Mouse (Mus musculus) right cerebral cortex, adult 2 months (tissue): ENCODE measurements at regions not wholly inside any gene's neighbourhood (a gene's known extent, or its start where the extent isn't known, plus 50 kb on each side); places are given as distances from the start of the nearest gene placed in this dataset.

Source experiments
- DNase-seq, 2 experiments: peaks; one replicate each; pipeline ENCODE4 v3.0.0; 2021 to 2022; ENCODE audit warnings: low spot score in 2 of 2

DNA sequence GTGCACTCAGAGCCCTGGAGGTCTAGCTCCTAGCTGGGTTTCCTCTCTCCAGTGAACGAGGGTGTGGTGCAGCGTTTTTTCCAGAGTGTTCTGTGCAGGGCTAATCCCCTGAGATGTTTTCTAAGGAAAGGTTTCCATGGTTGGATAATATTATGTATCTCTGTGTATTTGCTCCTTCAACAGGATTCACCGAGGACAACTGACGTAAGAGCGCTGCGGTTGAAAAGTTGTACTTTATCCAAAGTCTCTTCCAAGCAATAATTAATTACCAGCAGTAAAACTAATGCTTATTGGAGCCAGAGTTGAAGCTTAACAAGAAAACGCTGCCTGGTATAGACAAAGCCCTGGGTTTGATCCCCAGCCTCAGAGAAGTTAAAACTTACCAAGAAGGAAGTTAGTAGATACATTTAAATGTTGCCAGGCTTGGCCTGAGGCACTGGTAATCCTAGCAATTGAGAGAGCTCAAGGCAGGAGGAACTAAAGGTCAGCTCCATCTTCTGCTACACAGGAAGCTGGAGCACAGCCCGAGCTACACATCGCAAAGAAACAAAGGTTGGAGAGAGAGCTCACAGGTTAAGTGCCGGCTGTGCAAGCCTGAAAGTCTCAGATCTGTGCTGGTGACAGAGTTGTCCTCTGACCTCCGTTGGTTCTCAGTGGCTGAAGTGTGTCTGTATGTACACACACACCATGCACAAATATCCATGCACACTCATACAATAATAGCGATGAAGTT, 51.2 kb upstream of the Rap1b start:
- no peak for DNase-seq

- no peak for DNase-seq
Observed at GRCm38 (mm10) chr10:117897766-117898165, 51.9 kb upstream of the Rap1b start.

GRCm38 (mm10) chr10:117898391-117898790, 52.6 kb upstream of the Rap1b start:
- no peak for DNase-seq

- no peak for DNase-seq
Observed at GRCm38 (mm10) chr10:117899410-117899935, 53.6 kb upstream of the Rap1b start.

DNA sequence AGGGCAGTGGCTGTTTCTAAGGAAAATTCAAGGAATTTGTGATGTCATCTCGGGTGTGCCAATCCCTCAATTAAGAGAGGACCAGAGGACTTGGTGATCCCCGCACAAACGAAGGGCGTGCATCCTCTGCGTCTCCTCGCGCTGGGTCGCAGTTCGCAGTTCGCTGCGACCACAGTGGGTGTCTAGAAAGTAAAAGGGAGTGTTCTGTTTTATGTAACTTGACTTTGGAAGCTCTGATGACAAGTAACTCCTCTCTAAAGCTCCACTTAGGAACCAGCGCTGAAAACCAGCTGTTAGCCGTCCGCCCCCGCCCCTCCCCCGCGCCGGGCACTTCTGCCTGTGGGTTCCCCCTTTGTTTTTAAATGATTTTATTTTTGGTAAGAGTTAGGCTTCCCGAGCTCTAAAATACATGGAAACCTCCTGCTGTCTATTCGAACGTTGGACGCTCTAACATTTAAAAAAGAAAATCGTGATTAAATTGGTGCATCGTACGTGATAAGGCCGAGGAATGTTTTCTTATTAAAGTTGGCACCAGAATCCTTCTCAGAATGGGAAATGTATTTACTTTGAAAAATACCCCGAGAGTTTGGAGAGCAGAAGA, 59.9 kb upstream of the Rap1b start:
- DNase-seq, result peak; percentile 46 to 47

GRCm38 (mm10) chr10:117906267-117906811, 60.5 kb upstream of the Rap1b start:
- peak; percentile 78 to 83 for DNase-seq

DNA sequence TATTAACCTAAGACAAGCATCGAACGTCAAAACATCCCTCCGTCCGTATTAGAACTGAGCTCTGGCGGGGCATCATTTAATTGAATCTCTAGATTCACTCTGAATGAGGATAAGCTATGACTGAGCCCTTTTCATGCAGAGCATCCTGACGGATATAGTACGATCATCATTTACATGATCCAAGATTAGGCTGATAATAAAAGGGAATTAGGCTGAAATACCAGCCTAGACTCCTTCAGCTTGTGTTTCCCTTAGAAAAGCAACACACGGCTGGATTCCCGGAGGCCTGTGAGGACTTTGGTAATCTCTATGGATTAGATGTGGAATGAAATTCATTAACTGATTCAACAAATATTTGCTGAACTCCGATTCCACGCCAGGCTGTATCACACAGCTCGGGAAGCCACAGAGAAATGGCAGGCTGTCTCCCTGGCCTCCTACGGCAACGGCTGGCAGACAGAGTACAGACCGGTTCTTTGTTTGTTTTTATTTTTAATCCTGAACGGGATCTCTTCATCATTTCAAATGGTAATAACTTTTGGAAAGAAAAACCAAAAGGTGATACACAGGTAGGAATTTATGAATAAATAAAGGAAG, 62.3 kb upstream of the Rap1b start:
- no peak for DNase-seq

DNA sequence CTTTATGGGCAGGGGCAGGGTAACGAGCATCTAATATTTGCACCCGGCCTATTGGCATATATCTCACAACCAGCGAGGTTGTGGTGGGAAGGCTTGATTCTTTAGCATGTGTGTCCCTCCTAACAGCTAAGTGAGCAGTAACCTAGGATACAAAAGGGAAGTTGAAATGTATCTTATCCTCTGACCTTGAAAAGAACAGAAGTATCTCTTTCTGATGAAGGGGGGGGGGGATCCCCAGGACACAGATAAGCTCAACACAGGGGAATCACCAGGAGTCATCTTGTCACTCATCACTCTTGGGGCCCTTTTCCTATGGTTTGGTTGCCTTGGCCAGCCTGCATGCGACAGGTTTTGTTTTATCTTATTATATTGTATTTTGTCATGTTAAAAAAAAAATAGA, 63.3 kb upstream of the Rap1b start:
- DNase-seq, result no peak

GRCm38 (mm10) chr10:117909811-117910239, 64.0 kb upstream of the Rap1b start:
- no peak for DNase-seq

DNA sequence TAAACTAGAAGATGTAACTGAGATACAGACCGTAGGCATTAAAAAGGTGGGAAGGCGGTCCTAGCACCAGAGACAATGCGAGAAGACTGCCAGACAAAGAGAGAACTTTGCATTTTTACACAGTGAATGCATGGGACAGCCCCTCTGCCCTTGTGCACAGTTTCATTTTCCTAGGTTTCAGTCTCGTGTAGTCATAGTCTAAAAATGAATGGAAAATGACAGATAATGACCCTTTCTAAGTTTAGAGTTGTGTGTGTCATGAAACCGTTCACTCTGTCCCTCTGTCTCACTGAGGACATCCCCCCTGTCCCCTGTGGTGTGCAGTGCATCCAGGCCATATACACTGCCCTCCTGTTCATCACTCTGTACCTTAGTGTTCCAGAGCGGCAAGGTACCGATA, 64.6 kb upstream of the Rap1b start:
- no peak for DNase-seq

GRCm38 (mm10) chr10:117915011-117915735, 69.3 kb upstream of the Rap1b start:
- no peak for DNase-seq

GRCm38 (mm10) chr10:117916280-117916679, 70.4 kb upstream of the Rap1b start:
- peak; percentile 38 to 52 for DNase-seq

- DNase-seq, result no peak
Observed at GRCm38 (mm10) chr10:117917870-117918269, 72.0 kb upstream of the Rap1b start.

GRCm38 (mm10) chr10:117918616-117919015, 72.8 kb upstream of the Rap1b start:
- no peak for DNase-seq

GRCm38 (mm10) chr10:117919186-117919941, 73.5 kb upstream of the Rap1b start:
- no peak for DNase-seq

- DNase-seq, result no peak
Observed at GRCm38 (mm10) chr10:117925186-117925585, 79.4 kb upstream of the Rap1b start.

GRCm38 (mm10) chr10:117925611-117926555, 80.0 kb upstream of the Rap1b start:
- DNase-seq, result no peak

- no peak for DNase-seq
Observed at GRCm38 (mm10) chr10:117928998-117929397, 83.2 kb upstream of the Rap1b start.

DNA sequence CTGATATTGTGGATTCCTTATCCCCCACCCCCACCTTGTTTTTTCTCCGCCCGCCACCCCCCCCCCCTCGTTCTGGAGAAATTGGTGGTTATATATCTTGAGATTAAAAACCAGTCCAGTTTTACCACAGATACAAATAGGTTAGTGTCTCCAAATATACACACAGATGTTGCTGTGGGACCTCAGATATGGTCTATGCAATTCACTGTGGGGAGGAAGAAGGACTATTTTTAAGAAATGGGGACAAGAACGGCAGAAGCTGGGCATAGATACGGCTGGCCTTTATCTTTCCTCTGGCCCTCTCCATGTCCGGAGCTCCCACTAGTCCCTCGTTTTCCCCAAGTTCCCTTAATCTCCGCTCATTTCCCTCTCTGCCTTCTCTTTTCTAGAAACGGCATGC, 89.0 kb upstream of the Rap1b start:
- no peak for DNase-seq

DNA sequence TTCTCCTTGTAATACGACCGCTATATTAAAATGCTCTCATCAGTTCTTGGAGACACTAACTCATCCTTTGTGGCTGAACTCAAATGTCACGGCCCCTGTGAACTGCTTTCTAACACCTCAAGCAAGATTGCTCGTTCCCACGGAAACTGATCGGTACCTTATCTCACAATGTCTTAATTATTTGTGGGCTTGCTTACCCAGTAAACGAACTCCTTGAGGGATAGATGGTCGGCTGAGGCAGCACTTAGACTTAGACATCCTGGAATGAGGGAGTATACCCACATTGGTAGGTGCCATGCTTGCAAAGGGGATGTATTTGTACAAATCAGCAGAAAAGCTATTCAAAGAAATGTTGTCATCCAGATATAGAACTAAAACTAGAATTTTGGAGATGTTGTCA, 92.9 kb upstream of the Rap1b start:
- no peak for DNase-seq
